Mouse (Mus musculus) frontal cortex, postnatal 14 days (tissue): ENCODE measurements around the gene Ifna1.
"Not testable (repeated sequence)": the region's sequence is repeated elsewhere in the genome, so short reads cannot be mapped to it uniquely, and the experiment has no call there.

Source experiments
- DNase-seq, 2 experiments: peaks; one replicate each; pipeline ENCODE4 v3.0.0; 2022; ENCODE audit warnings: low spot score in 2 of 2

Ifna1 gene

GRCm38 (mm10) chr4:88849698-88850097 lies at the start of gene Ifna1:
Gene Ifna1, plus strand, starts transcription at chr4:88850087.
- DNase-seq, result no peak

- not testable (repeated sequence) for DNase-seq
Observed at GRCm38 (mm10) chr4:88802954-88803353, 46.9 kb upstream of the Ifna1 start, which contains the start of gene Gm13287. Gene Gm13287, plus strand, starts transcription at chr4:88803254.

GRCm38 (mm10) chr4:88805231-88805630 lies 44.7 kb upstream of the Ifna1 start, which contains the start of gene Gm13288:
Gene Gm13288, plus strand, starts transcription at chr4:88805531.
- DNase-seq, result not testable (repeated sequence)

GRCm38 (mm10) chr4:88805761-88806160 lies 44.1 kb upstream of the Ifna1 start:
- DNase-seq, result peak in 1 of 2 experiments; percentile 7

- DNase-seq, result no peak
Observed at GRCm38 (mm10) chr4:88815928-88816327, 34.0 kb upstream of the Ifna1 start, which contains the start of gene Ifna7. Gene Ifna7, plus strand, starts transcription at chr4:88816228.

GRCm38 (mm10) chr4:88819659-88820058 lies 30.2 kb upstream of the Ifna1 start, which contains the start of gene Ifna11:
Gene Ifna11, plus strand, starts transcription at chr4:88819959.
- no peak for DNase-seq

- DNase-seq, result peak in 1 of 2 experiments; percentile 9
Observed at GRCm38 (mm10) chr4:88822995-88823394, 26.9 kb upstream of the Ifna1 start.

- not testable (repeated sequence) for DNase-seq
Observed at GRCm38 (mm10) chr4:88827116-88827515, 22.8 kb upstream of the Ifna1 start, which contains the start of gene Ifna6. Gene Ifna6, plus strand, starts transcription at chr4:88827416.

GRCm38 (mm10) chr4:88830523-88830922 lies 19.4 kb upstream of the Ifna1 start:
- peak in 1 of 2 experiments; percentile 39 for DNase-seq

GRCm38 (mm10) chr4:88835225-88835624 lies 14.7 kb upstream of the Ifna1 start, which contains the start of gene Ifna5:
Gene Ifna5, plus strand, starts transcription at chr4:88835525.
- DNase-seq, result not testable (repeated sequence)

GRCm38 (mm10) chr4:88838828-88839227 lies 11.1 kb upstream of the Ifna1 start:
- no peak for DNase-seq

- DNase-seq, result no peak
Observed at GRCm38 (mm10) chr4:88840058-88840457, 9.8 kb upstream of the Ifna1 start.

GRCm38 (mm10) chr4:88841438-88841911 lies 8.4 kb upstream of the Ifna1 start, which contains the start of gene Ifna4:
Gene Ifna4, plus strand, starts transcription at chr4:88841861.
- DNase-seq, result no peak

- no peak for DNase-seq
Observed at GRCm38 (mm10) chr4:88845334-88845733, 4.6 kb upstream of the Ifna1 start.

GRCm38 (mm10) chr4:88851026-88851763 lies 1.3 kb downstream of the Ifna1 start:
- DNase-seq, result no peak

GRCm38 (mm10) chr4:88859214-88859613 lies 9.3 kb downstream of the Ifna1 start:
- no peak for DNase-seq

GRCm38 (mm10) chr4:88863309-88863708 lies 13.4 kb downstream of the Ifna1 start:
- DNase-seq, result no peak

GRCm38 (mm10) chr4:88864599-88864998 lies 14.7 kb downstream of the Ifna1 start:
- no peak for DNase-seq

- DNase-seq, result no peak
Observed at GRCm38 (mm10) chr4:88865011-88865569, 15.2 kb downstream of the Ifna1 start.

- peak; percentile 40 to 74 for DNase-seq
Observed at GRCm38 (mm10) chr4:88867366-88867925, 17.6 kb downstream of the Ifna1 start.

- peak; percentile 5 to 15 for DNase-seq
Observed at GRCm38 (mm10) chr4:88867926-88868911, 18.3 kb downstream of the Ifna1 start.
